Mouse (Mus musculus) heart, embryonic 16.5 days (tissue): Measurements from ENCODE around the gene Cyp3a25. TPM values are rescaled to one million over a fixed set of nuclear protein-coding genes. Genes with fewer than 3 reads are reported as not detected.
"Not testable (repeated sequence)": the region's sequence is repeated elsewhere in the genome, so short reads cannot be mapped to it uniquely, and the experiment has no call there.

Experiments
- ATAC-seq: fragments of 200-750 bp; cut with Nextera tagmentation; replicated peaks from 2 replicates; pipeline ENCODE4 v1.8.0; 2017; ENCODE audit warnings: moderate number of reproducible peaks; ENCODE audit not compliant: insufficient read depth, low FRiP score; ENCODE audit errors: extremely low read depth
- H3K27ac ChIP-seq: fragments of 300-500 bp; sonication (generic); 2 replicates; pipeline ENCODE4 v1.5.1; 2014; ENCODE audit warnings: mild to moderate bottlenecking, low read length, control low read depth, moderate library complexity
- H3K27me3 ChIP-seq: fragments of 300-500 bp; sonication (generic); 2 replicates; pipeline ENCODE4 v1.6.1; 2014; ENCODE audit warnings: low read length, mixed read lengths; ENCODE audit not compliant: control insufficient read depth, insufficient read depth
- H3K36me3 ChIP-seq: fragments of 300-500 bp; sonication (generic); 2 replicates; pipeline ENCODE4 v1.6.1; 2014; ENCODE audit not compliant: control insufficient read depth, insufficient read depth
- H3K4me1 ChIP-seq: fragments of 300-500 bp; sonication (generic); 2 replicates; pipeline ENCODE4 v1.6.1; 2014; ENCODE audit warnings: low read length, mixed read lengths; ENCODE audit not compliant: control insufficient read depth, insufficient read depth
- H3K4me2 ChIP-seq: fragments of 300-500 bp; sonication (generic); 2 replicates; pipeline ENCODE4 v1.6.1; 2014; ENCODE audit warnings: low read depth, mild to moderate bottlenecking, control low read depth, low read length
- H3K4me3 ChIP-seq: fragments of 300-500 bp; sonication (generic); 2 replicates; pipeline ENCODE4 v1.5.1; 2014; ENCODE audit warnings: mild to moderate bottlenecking, control low read depth, low read length
- H3K9ac ChIP-seq: fragments of 300-500 bp; sonication (generic); 2 replicates; pipeline ENCODE4 v1.6.1; 2014; ENCODE audit warnings: low read length, control low read depth
- H3K9me3 ChIP-seq: fragments of 300-500 bp; sonication (generic); replicated peaks from 2 replicates; pipeline ENCODE4 v1.6.1; 2016; ENCODE audit warnings: low read length; ENCODE audit not compliant: control insufficient read depth
- whole genome bisulfite sequencing: fragments of 180-500 bp; shearing (Covaris S2); extraction: QIAGEN DNeasy Blood & Tissue Kit; methylation state at CpG from one replicate; pipeline ENCODE4 v1.1.7; 2014; 5-methylcytosine and 5-hydroxymethylcytosine counted together
- polyA plus RNA-seq: library from polyadenylated mRNA; unstranded; fragments of >200 nt; fragmentation: Nextera tagmentation; extraction: Ambion mirVana; gene quantifications from 2 replicates; pipeline ENCODE4 v1.2.1, GENCODE M21; 2015

Cyp3a25 gene
- polyA plus RNA-seq: 0.16 TPM in 1 of 2 replicates, not detected in the other

- H3K4me2 ChIP-seq, H3K4me3 ChIP-seq: not testable (repeated sequence)
Measured at GRCm38 (mm10) chr5:146009509-146009908, at the start of gene Cyp3a25. Gene Cyp3a25 (minus strand): TSS chr5:146009618.

DNA sequence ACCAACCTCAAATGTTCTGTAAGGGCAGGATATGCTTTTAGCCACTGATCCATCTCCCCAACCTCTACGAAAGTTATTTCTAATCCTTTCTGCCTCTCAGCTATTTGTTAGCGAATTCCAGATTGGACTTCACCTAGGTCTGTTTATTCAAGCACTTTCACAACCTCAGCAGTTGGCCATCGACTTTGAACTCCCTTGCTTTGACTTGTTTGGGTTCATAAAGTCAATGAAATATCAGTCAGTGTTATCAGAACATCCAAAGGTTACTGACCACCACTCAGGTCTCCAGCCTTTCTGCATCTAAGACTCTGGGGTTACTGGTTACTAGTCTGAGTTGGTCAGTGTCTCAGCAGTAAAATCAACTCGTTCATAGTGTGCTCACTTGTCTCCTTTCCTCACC, 11.7 kb upstream of the Cyp3a25 start:
- Histone ChIP-seq H3K9me3 (peaks cover 17% of the 10 kb centered on the region), H3K36me3 (no peaks in the 10 kb centered on the region), H3K4me3 (no peak overlapping the region), H3K27me3 (no peaks in the 10 kb centered on the region), H3K27ac (no peak overlapping the region), H3K9ac (no peak overlapping the region), H3K4me2 (no peak overlapping the region), H3K4me1 (no peaks in the 10 kb centered on the region)
- ATAC-seq: no peak
- 34% methylated on average over 4 of the region's 4 CpGs for WGBS

More at GRCm38 (mm10) chr5:146009509-146009908, at the start of gene Cyp3a25:
- not testable (repeated sequence) for H3K4me1 ChIP-seq, H3K27ac ChIP-seq, ATAC-seq, H3K9me3 ChIP-seq, H3K36me3 ChIP-seq, H3K9ac ChIP-seq, H3K27me3 ChIP-seq
- WGBS: 61% methylated on average over 1 of the region's 1 CpGs

GRCm38 (mm10) chr5:146018275-146018674, 8.9 kb upstream of the Cyp3a25 start:
- ATAC-seq: no peak
- Histone ChIP-seq H3K36me3 (no peaks in the 10 kb centered on the region), H3K27ac (no peak overlapping the region), H3K4me1 (no peaks in the 10 kb centered on the region), H3K9ac (no peak overlapping the region), H3K9me3 (peaks cover 23% of the 10 kb centered on the region), H3K4me2 (no peak overlapping the region), H3K27me3 (no peaks in the 10 kb centered on the region), H3K4me3 (no peak overlapping the region)
- 59% methylated on average over 5 of the region's 5 CpGs for WGBS

DNA sequence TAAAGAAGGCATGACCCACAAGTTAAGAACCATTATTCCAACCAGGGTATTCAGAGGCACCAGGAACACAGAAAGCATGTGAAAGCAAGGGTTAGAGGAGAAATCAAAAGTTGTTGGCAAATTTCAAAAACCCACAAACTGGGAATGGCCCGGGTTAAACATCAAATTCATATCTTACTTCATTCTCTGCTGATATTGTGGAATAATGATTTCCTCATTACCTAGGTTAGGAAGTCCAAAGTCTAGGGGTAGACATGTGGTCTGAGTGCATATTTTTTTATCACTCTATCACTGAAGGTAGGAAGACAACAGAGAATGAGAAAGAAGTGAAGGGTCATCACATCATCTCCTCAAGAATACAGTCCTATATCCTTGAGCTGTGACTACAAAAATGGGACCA, 1.8 kb upstream of the Cyp3a25 start:
- no peaks in the 10 kb centered on the region for H3K27me3 ChIP-seq
- no peaks in the 10 kb centered on the region for H3K4me1 ChIP-seq
- WGBS: 74% methylated on average over 1 of the region's 1 CpGs
- H3K36me3 ChIP-seq: no peaks in the 10 kb centered on the region
- no peak overlapping the region for H3K9ac ChIP-seq
- H3K4me2 ChIP-seq: no peak overlapping the region
- H3K4me3 ChIP-seq: no peak overlapping the region
- H3K27ac ChIP-seq: no peak overlapping the region
- no peak for ATAC-seq
- H3K9me3 ChIP-seq: peaks cover 8% of the 10 kb centered on the region

DNA sequence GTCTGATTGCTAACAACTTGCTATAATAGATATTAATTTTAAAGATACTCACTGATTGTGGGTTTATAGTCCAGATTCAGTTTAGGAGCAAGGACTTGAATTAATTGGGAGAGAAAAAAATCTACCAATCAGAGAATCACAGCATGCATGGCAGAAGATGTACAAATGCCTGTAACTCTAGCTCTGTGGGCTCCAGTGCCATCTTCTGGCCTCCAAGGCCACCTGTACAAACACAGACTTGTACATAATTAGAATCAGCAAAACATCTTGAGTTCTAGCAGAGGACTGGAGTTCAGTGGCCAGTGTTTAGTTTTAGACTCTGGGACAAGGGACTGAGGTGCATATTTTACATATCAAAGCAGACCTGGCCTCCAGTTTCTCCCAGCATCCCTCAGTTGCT, 42.3 kb downstream of the Cyp3a25 start:
- H3K27me3 ChIP-seq: no peaks in the 10 kb centered on the region
- H3K9ac ChIP-seq: no peak overlapping the region
- H3K9me3 ChIP-seq: peaks cover 8% of the 10 kb centered on the region; the same call in 1 of the 2 replicates
- H3K27ac ChIP-seq: no peak overlapping the region
- no peak for ATAC-seq
- no peak overlapping the region for H3K4me2 ChIP-seq
- no peaks in the 10 kb centered on the region for H3K4me1 ChIP-seq
- no peak overlapping the region for H3K4me3 ChIP-seq
- H3K36me3 ChIP-seq: no peaks in the 10 kb centered on the region

Other genes with a start within 250 kb of the Cyp3a25 start
- not detected in 2 replicates for gene Cyp3a44, start 203.7 kb downstream of the Cyp3a25 start, polyA plus RNA-seq
- 0.17 TPM in 1 of 2 replicates, not detected in the other for gene Cyp3a11, start 129.7 kb downstream of the Cyp3a25 start, polyA plus RNA-seq
- gene Cyp3a59, start 69.6 kb upstream of the Cyp3a25 start, polyA plus RNA-seq: not detected in 2 replicates
- not detected in 2 replicates for gene Gm5565, start 150.9 kb upstream of the Cyp3a25 start, polyA plus RNA-seq
- gene Gm6309, start 161.1 kb upstream of the Cyp3a25 start, polyA plus RNA-seq: not detected in 2 replicates
- gene 1700001J03Rik, start 175.7 kb upstream of the Cyp3a25 start, polyA plus RNA-seq: not detected in 2 replicates
- gene Rnf6, start 211.9 kb upstream of the Cyp3a25 start, polyA plus RNA-seq: 53.1 and 57.1 TPM in 2 replicates
- 6.9 and 10.4 TPM in 2 replicates for gene Cdk8, start 221.6 kb upstream of the Cyp3a25 start, polyA plus RNA-seq